Mouse (Mus musculus) retina, adult 2 months (tissue): Measurements from ENCODE around the gene Cog4.
"Not testable (repeated sequence)": the region's sequence is repeated elsewhere in the genome, so short reads cannot be mapped to it uniquely, and the experiment has no call there.

Experiments used
- DNase-seq: peaks from one replicate; pipeline ENCODE4 v3.0.0-alpha.2; 2012; ENCODE audit warnings: low read depth, low spot score

Gene Cog4

GRCm38 (mm10) chr8:110889904-110890470, 43.6 kb downstream of the Cog4 start:
- no peak for DNase-seq

GRCm38 (mm10) chr8:110892040-110892439, 45.6 kb downstream of the Cog4 start:
- DNase-seq = no peak

GRCm38 (mm10) chr8:110892913-110893312, 46.5 kb downstream of the Cog4 start:
- no peak for DNase-seq

GRCm38 (mm10) chr8:110894851-110895250, 48.5 kb downstream of the Cog4 start:
- no peak for DNase-seq

- DNase-seq = no peak
These were observed 48.9 kb downstream of the Cog4 start for GRCm38 (mm10) chr8:110895254-110895653.

GRCm38 (mm10) chr8:110895812-110896211, 49.4 kb downstream of the Cog4 start:
- no peak for DNase-seq

- DNase-seq = no peak
These were observed 51.1 kb downstream of the Cog4 start for GRCm38 (mm10) chr8:110897495-110897894.

GRCm38 (mm10) chr8:110901056-110901455, 54.7 kb downstream of the Cog4 start:
- no peak for DNase-seq

- DNase-seq = peak; percentile 60
These were observed 55.6 kb downstream of the Cog4 start, which contains the start of gene Fuk for GRCm38 (mm10) chr8:110901839-110902578. TSS of gene Fuk (minus strand) at chr8:110902488.

- no peak for DNase-seq
These were observed 56.2 kb downstream of the Cog4 start for GRCm38 (mm10) chr8:110902579-110902965.

GRCm38 (mm10) chr8:110905404-110905803, 59.0 kb downstream of the Cog4 start:
- no peak for DNase-seq

- no peak for DNase-seq
These were observed 60.3 kb downstream of the Cog4 start for GRCm38 (mm10) chr8:110906682-110907081.

GRCm38 (mm10) chr8:110909850-110910249, 63.5 kb downstream of the Cog4 start:
- not testable (repeated sequence) for DNase-seq

GRCm38 (mm10) chr8:110911576-110912570, 65.5 kb downstream of the Cog4 start:
- no peak for DNase-seq

GRCm38 (mm10) chr8:110917415-110917814, 71.0 kb downstream of the Cog4 start:
- DNase-seq = no peak

GRCm38 (mm10) chr8:110918027-110918426, 71.6 kb downstream of the Cog4 start:
- no peak for DNase-seq

GRCm38 (mm10) chr8:110918460-110918859, 72.1 kb downstream of the Cog4 start:
- DNase-seq = no peak

GRCm38 (mm10) chr8:110919341-110920031, 73.1 kb downstream of the Cog4 start, which contains the start of gene St3gal2:
TSS of gene St3gal2 (plus strand) at chr8:110919922.
- DNase-seq = peak; percentile 89

GRCm38 (mm10) chr8:110920032-110920772, 73.8 kb downstream of the Cog4 start:
- no peak for DNase-seq

GRCm38 (mm10) chr8:110920773-110921277, 74.4 kb downstream of the Cog4 start:
- DNase-seq = no peak
